Mouse (Mus musculus) lung, adult 2 months (tissue): ENCODE measurements around the gene Syt1. TPM values are rescaled to one million over a fixed set of nuclear protein-coding genes. Genes with fewer than 3 reads are reported as not detected.

ENCODE experiments used
- DNase-seq: peaks from one replicate; pipeline ENCODE4 v3.0.0; 2022
- H3K4me1 ChIP-seq: fragments of 200-500 bp; 2 replicates; pipeline ENCODE4 v1.6.1; 2011; ENCODE audit warnings: low read length; ENCODE audit not compliant: control insufficient read depth, insufficient read depth
- H3K4me3 ChIP-seq: fragments of 200-500 bp; replicated peaks from 2 replicates; pipeline ENCODE3; 2011; ENCODE audit warnings: low read depth, mild to moderate bottlenecking, control low read depth, low read length; ENCODE audit errors: extremely low read depth
- CTCF ChIP-seq: fragments of 200-500 bp; IDR thresholded peaks from 2 replicates; pipeline ENCODE4 v1.5.1; 2011; ENCODE audit warnings: mild to moderate bottlenecking, low read length, control low read depth; ENCODE audit not compliant: insufficient read depth
- POLR2A ChIP-seq: fragments of 200-500 bp; IDR thresholded peaks from 2 replicates; pipeline ENCODE4 v1.6.1; 2011; ENCODE audit warnings: low read depth, mild to moderate bottlenecking, control low read depth, low read length, borderline replicate concordance; ENCODE audit errors: extremely low read depth
- WGBS: fragments of 180-500 bp; shearing (Covaris S2); methylation state at CpG from one replicate; pipeline ENCODE4 v1.1.7; 2018; 5-methylcytosine and 5-hydroxymethylcytosine counted together
- polyA plus RNA-seq: library from polyadenylated mRNA; depleted of rRNA; stranded (reverse); fragments of >200 nt; gene quantifications from 2 replicates; pipeline ENCODE4 v1.2.3, GENCODE M21; 2012

Syt1 gene
- polyA plus RNA-seq, 1 experiment: 0.17 TPM

- no peaks in the 10 kb centered on the region for H3K4me1 ChIP-seq
- no peak for DNase-seq
- TF ChIP-seq POLR2A: no peak
- TF ChIP-seq CTCF: no peak
- no peak overlapping the region for H3K4me3 ChIP-seq
Measured at GRCm38 (mm10) chr10:108577611-108578010, 433.2 kb downstream of the Syt1 start.

DNA sequence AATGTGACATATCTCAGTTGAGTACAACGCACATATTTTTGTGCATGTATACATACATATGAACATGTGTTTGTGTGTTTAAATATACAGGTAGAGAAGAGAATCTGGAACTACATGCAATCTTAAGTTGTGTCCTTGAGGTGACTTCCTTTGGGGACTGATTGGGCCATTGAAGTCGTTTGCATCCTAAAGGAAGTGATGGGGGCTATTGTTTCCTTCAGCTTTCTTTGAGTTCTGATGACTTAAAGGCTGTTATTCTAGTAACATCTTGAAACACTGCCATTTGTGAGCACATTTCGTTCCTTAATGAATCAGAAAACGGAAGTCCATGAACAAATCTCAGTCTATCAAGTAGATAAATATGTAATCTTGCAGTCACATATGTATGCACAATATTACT, 438.0 kb downstream of the Syt1 start:
- 54% methylated on average over 4 of the region's 4 CpGs for WGBS
- H3K4me1 ChIP-seq: no peaks in the 10 kb centered on the region; the same call in 1 of the 2 replicates
- no peak overlapping the region for H3K4me3 ChIP-seq
- no peak for DNase-seq
- no peak for TF ChIP-seq POLR2A
- no peak for TF ChIP-seq CTCF

- Histone ChIP-seq H3K4me3 (no peak overlapping the region), H3K4me1 (no peaks in the 10 kb centered on the region; the same call in 1 of the 2 replicates)
- WGBS: 86% methylated on average over 5 of the region's 5 CpGs
- DNase-seq: no peak
- TF ChIP-seq POLR2A: no peak
- no peak for TF ChIP-seq CTCF
Measured at GRCm38 (mm10) chr10:108571104-108571503, 439.7 kb downstream of the Syt1 start.

DNA sequence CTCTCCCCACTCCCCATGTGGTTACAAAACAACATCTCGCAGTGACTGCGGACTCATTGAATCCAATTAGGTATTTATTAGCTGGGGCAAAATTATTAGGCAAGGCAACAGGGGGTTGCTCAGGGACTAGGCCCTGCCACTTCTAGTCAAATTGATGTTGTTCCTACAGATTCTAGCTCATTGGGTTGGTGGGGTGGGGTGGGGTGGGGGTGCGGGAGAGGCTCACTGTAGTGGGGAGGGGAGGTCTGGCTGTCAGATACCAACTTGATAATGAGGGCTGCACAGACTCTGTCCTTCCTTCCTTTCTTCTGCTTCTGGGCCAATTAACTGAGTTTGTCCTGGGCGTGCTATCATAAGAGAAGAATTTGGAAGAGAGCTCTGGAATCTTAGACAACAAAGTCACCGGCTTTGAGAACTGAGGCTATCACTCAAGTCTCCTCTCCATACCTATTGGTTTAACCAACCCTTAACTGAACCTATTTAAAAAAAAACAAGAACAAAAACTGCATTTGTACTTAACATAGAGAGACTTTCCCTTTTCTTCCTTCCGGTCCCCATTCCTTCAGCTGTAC, 441.1 kb downstream of the Syt1 start:
- no peak for TF ChIP-seq CTCF
- no peak for TF ChIP-seq POLR2A
- WGBS: 89% methylated on average over 6 of the region's 6 CpGs
- no peaks in the 10 kb centered on the region; the same call in 1 of the 2 replicates for H3K4me1 ChIP-seq
- no peak overlapping the region for H3K4me3 ChIP-seq
- DNase-seq: no peak

- TF ChIP-seq CTCF (no peak), POLR2A (no peak)
- 76% methylated on average over 6 of the region's 6 CpGs for WGBS
- no peak for DNase-seq
- no peaks in the 10 kb centered on the region; the same call in 1 of the 2 replicates for H3K4me1 ChIP-seq
- H3K4me3 ChIP-seq: no peak overlapping the region
Measured at GRCm38 (mm10) chr10:108568925-108569324, 441.9 kb downstream of the Syt1 start.

DNA sequence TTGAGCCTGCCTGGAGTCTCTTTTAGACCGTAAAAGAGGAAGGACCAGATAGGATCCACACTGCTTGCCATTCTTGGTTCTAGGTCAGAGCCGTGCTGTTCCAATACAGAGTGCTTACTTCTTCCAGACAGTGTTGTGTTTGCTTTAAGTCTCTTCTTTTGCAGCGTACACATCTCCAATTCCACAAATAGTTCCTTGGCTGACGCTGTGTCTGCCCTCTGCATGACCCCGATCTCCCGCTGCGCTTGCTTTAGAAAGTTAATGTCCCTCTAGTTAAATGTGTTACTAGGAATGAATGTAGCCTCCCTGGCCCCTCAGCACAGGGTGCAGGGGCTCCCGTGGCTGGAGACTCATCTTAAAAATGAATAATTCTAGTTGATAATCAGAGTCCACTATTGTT, 442.6 kb downstream of the Syt1 start:
- Histone ChIP-seq H3K4me3 (no peak overlapping the region), H3K4me1 (no peaks in the 10 kb centered on the region; the same call in 1 of the 2 replicates)
- WGBS: 21% methylated on average over 8 of the region's 8 CpGs
- DNase-seq: no peak
- TF ChIP-seq POLR2A (no peak), CTCF (no peak)

- DNase-seq: no peak
- 93% methylated on average over 6 of the region's 6 CpGs for WGBS
- TF ChIP-seq POLR2A (no peak), CTCF (no peak)
- H3K4me3 ChIP-seq: no peak overlapping the region
- H3K4me1 ChIP-seq: no peaks in the 10 kb centered on the region; the same call in 1 of the 2 replicates
Measured at GRCm38 (mm10) chr10:108567456-108567855, 443.3 kb downstream of the Syt1 start.

DNA sequence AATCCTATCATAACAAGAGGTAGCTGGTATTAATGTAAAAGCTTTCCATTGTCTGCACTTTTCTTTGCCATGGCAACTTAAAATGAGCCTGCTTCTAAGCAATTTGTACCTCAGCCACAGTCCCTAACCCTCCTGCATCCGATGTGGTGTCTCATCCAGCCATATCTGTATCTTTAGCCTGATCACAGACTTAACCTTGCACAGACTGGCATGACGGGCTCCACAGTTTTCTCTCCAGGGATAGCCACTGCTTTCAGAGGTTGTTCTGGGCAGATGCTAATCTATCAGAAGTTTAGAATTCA, 451.2 kb downstream of the Syt1 start:
- 78% methylated on average over 2 of the region's 2 CpGs for WGBS
- no peak overlapping the region for H3K4me3 ChIP-seq
- TF ChIP-seq POLR2A (no peak), CTCF (no peak)
- no peaks in the 10 kb centered on the region for H3K4me1 ChIP-seq
- DNase-seq: no peak

DNA sequence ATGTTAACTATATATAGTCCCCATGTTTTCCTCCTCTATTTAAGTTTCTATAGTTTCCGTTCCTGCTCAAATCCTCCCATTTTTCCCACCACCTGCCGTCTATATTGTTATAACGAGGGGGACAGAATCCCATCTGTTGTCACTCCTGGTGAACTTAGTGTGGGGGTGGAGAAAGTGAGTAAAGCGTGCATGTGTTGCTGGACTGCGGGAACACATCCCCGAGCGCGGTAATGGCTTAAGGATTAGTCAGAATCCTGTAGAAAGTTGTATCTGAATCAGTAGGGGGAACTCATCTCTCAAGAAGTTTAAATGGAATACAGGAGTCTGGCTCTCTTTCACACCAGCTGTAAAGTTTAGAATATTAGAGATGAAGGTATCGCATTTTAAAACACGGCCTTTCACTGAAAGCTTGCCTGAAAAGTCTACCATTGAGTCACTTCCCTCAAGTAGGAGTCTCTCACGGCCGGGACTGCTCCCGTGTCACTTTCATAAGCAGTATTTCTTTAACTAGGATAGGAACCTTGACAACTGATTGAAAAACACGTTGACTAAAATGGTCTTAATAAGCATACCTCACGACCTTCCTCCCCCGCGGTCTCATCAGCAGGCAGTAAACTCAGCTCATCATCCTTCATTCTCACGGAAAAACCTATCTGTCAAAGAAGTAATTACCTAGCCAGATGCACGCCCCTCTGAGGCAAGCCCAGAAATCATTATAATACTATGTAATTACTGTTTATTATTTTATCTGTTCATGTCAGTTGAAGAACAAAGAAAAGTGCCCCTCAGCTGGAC, 451.8 kb downstream of the Syt1 start:
- WGBS: 72% methylated on average over 19 of the region's 19 CpGs
- TF ChIP-seq POLR2A (no peak), CTCF (no peak)
- no peaks in the 10 kb centered on the region for H3K4me1 ChIP-seq
- H3K4me3 ChIP-seq: no peak overlapping the region
- no peak for DNase-seq

- Histone ChIP-seq H3K4me3 (no peak overlapping the region), H3K4me1 (no peaks in the 10 kb centered on the region)
- no peak for DNase-seq
- TF ChIP-seq CTCF (no peak), POLR2A (no peak)
- 85% methylated on average over 6 of the region's 6 CpGs for WGBS
Measured at GRCm38 (mm10) chr10:108552544-108552943, 458.2 kb downstream of the Syt1 start.
